Mouse (Mus musculus): ENCODE results near the gene Abca2. TPM values are rescaled to one million over a fixed set of nuclear protein-coding genes. Genes with fewer than 3 reads are reported as not detected.
A peak's percentile ranks its signal among the peaks of the same experiment; 100 is the strongest.

Gene Abca2
- total and polyA plus RNA-seq, 3 experiments: 36.1 to 43.4 (median 41.1) TPM

DNA sequence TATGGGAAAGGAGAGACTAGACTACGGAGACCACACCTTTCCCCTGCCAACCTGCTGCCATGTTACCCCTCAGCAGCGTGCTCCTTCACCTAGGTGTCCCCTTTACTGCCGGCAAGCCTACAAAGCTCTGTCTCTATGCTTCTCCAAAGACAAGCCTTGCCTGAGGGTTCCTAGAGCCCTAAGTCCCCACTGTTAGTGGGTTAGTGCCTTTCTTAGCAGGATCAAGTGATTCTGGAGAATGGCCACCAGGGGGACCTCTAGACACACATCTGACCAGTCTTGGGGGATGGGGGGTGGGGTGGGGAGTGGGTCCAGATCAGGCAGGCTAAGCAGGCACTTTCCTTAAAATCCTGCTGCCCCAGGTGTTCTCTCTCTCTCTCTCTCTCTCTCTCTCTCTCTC lies 6.6 kb upstream of the Abca2 start:
- H3K4me3 ChIP-seq: no peak overlapping the region
- H3K79me2 ChIP-seq (replicated peaks; ENCODE audit: control insufficient read depth, insufficient read depth, low read length): no peaks in the 10 kb centered on the region
- H3K9ac ChIP-seq (ENCODE audit: low read depth, low read length): no peak overlapping the region
- no peaks in the 10 kb centered on the region; the same call in 1 of the 2 replicates for H3K36me3 ChIP-seq (ENCODE audit: control insufficient read depth, insufficient read depth, low read length)
- intact Hi-C loops (cut with DNase I): loop anchor here (10.0 kb wide), 1 partner anchor 133 kb away; the partner anchor contains the start of gene Edf1
- 25% methylated on average over 3 of the region's 3 CpGs for WGBS
- peaks cover 4% of the 10 kb centered on the region; the same call in 1 of the 2 replicates for H3K4me1 ChIP-seq (ENCODE audit: control insufficient read depth, insufficient read depth, low read length)
- peak in 1 of 2 experiments; percentile 32 for DNase-seq
- H3K27me3 ChIP-seq (ENCODE audit: control insufficient read depth, insufficient read depth, low read length): no peaks in the 10 kb centered on the region
- H3K27ac ChIP-seq: no peak overlapping the region
- TF ChIP-seq POLR2A (IDR thresholded peaks at IDR 0.05; ENCODE audit: insufficient read depth, low read depth, low read length) (no peak), CTCF (IDR thresholded peaks at IDR 0.05) (peak; percentile 62)

- Histone ChIP-seq H3K4me1 (ENCODE audit: control insufficient read depth, insufficient read depth, low read length) (no peaks in the 10 kb centered on the region), H3K9ac (ENCODE audit: low read depth, low read length) (no peak within 1 kb of the TSS), H3K4me3 (no peak within 1 kb of the TSS), H3K36me3 (ENCODE audit: control insufficient read depth, insufficient read depth, low read length) (no peaks in the 10 kb centered on the region), H3K27ac (no peak within 1 kb of the TSS), H3K79me2 (replicated peaks; ENCODE audit: control insufficient read depth, insufficient read depth, low read length) (no peaks in the 10 kb centered on the region), H3K27me3 (ENCODE audit: control insufficient read depth, insufficient read depth, low read length) (no peaks in the 10 kb centered on the region)
- intact Hi-C loops (cut with DNase I): loop anchor here (10.0 kb wide), 1 partner anchor 132 kb away; the partner anchor contains the start of gene Edf1
- WGBS: 53% methylated on average over 17 of the region's 17 CpGs
- no peak for TF ChIP-seq CTCF (IDR thresholded peaks at IDR 0.05)
- no peak for TF ChIP-seq EP300 (IDR thresholded peaks at IDR 0.05; ENCODE audit: insufficient read depth, low read depth, low read length)
- no peak for TF ChIP-seq POLR2A (IDR thresholded peaks at IDR 0.05; ENCODE audit: insufficient read depth, low read depth, low read length)
- DNase-seq: peak in 1 of 2 experiments; percentile 34
Observed at GRCm38 (mm10) chr2:25422587-25423410, 5.7 kb upstream of the Abca2 start, which contains the start of gene Fut7. TSS of gene Fut7 (plus strand) at chr2:25423267.

DNA sequence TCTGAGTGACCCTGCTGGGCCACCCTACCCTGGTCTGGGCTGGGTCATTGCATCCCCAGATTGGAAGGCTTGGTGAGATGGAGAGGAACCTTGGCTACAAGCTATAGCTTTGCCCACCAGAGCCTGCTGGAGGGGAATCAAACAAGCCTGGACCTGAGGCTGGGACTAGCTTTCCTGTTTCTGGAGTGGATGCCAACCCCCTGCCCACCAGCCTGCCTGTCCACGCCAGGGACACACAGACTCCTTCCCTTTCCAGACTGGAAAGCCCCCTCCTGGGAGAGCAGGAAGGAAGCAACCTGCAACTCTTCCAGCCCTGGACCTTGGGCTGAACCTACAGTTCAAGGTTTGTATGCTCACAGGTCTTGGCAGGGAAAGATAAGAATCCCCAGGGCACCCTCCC lies 4.9 kb upstream of the Abca2 start:
- intact Hi-C loops (cut with DNase I): loop anchor here (10.0 kb wide), 1 partner anchor 131 kb away; the partner anchor contains the start of gene Edf1
- H3K27me3 ChIP-seq (ENCODE audit: control insufficient read depth, insufficient read depth, low read length): no peaks in the 10 kb centered on the region

GRCm38 (mm10) chr2:25425481-25425880 lies 3.0 kb upstream of the Abca2 start:
- Histone ChIP-seq H3K79me2 (replicated peaks; ENCODE audit: control insufficient read depth, insufficient read depth, low read length) (no peaks in the 10 kb centered on the region), H3K4me3 (no peak overlapping the region), H3K27me3 (ENCODE audit: control insufficient read depth, insufficient read depth, low read length) (no peaks in the 10 kb centered on the region), H3K4me1 (ENCODE audit: control insufficient read depth, insufficient read depth, low read length) (no peaks in the 10 kb centered on the region; the same call in 1 of the 2 replicates), H3K27ac (no peak overlapping the region), H3K36me3 (ENCODE audit: control insufficient read depth, insufficient read depth, low read length) (no peaks in the 10 kb centered on the region), H3K9ac (ENCODE audit: low read depth, low read length) (no peak overlapping the region)
- TF ChIP-seq POLR2A (IDR thresholded peaks at IDR 0.05; ENCODE audit: insufficient read depth, low read depth, low read length) (no peak), CTCF (IDR thresholded peaks at IDR 0.05) (no peak), EP300 (IDR thresholded peaks at IDR 0.05; ENCODE audit: insufficient read depth, low read depth, low read length) (no peak)
- intact Hi-C loops (cut with DNase I): loop anchor here (10.0 kb wide), 1 partner anchor 129 kb away; the partner anchor contains the start of gene Edf1
- 48% methylated on average over 27 of the region's 27 CpGs for WGBS
- no peak for DNase-seq

More for the DNA sequence above, 4.9 kb upstream of the Abca2 start:
- WGBS: 65% methylated on average over 1 of the region's 1 CpGs
- Histone ChIP-seq H3K27ac (no peak overlapping the region), H3K79me2 (replicated peaks; ENCODE audit: control insufficient read depth, insufficient read depth, low read length) (no peaks in the 10 kb centered on the region), H3K36me3 (ENCODE audit: control insufficient read depth, insufficient read depth, low read length) (no peaks in the 10 kb centered on the region), H3K4me1 (ENCODE audit: control insufficient read depth, insufficient read depth, low read length) (no peaks in the 10 kb centered on the region), H3K4me3 (no peak overlapping the region), H3K9ac (ENCODE audit: low read depth, low read length) (no peak overlapping the region)
- no peak for TF ChIP-seq CTCF (IDR thresholded peaks at IDR 0.05)
- TF ChIP-seq EP300 (IDR thresholded peaks at IDR 0.05; ENCODE audit: insufficient read depth, low read depth, low read length): no peak
- TF ChIP-seq POLR2A (IDR thresholded peaks at IDR 0.05; ENCODE audit: insufficient read depth, low read depth, low read length): no peak
- DNase-seq: no peak

GRCm38 (mm10) chr2:25426721-25427191 lies 1.7 kb upstream of the Abca2 start:
- Histone ChIP-seq H3K9ac (ENCODE audit: low read depth, low read length) (no peak overlapping the region), H3K27ac (no peak overlapping the region), H3K4me1 (ENCODE audit: control insufficient read depth, insufficient read depth, low read length) (no peaks in the 10 kb centered on the region; the same call in 1 of the 2 replicates), H3K27me3 (ENCODE audit: control insufficient read depth, insufficient read depth, low read length) (no peaks in the 10 kb centered on the region), H3K36me3 (ENCODE audit: control insufficient read depth, insufficient read depth, low read length) (no peaks in the 10 kb centered on the region), H3K79me2 (replicated peaks; ENCODE audit: control insufficient read depth, insufficient read depth, low read length) (no peaks in the 10 kb centered on the region), H3K4me3 (no peak overlapping the region)
- TF ChIP-seq CTCF (IDR thresholded peaks at IDR 0.05) (peak; percentile 81), EP300 (IDR thresholded peaks at IDR 0.05; ENCODE audit: insufficient read depth, low read depth, low read length) (no peak), POLR2A (IDR thresholded peaks at IDR 0.05; ENCODE audit: insufficient read depth, low read depth, low read length) (no peak)
- DNase-seq: peak; percentile 69 to 75
- intact Hi-C loops (cut with DNase I): loop anchor here (2.0 to 10.0 kb wide), 2 partner anchors 50 to 128 kb away; partner anchors contain the start of gene Edf1
- 26% methylated on average over 5 of the region's 5 CpGs for WGBS

All from heart, adult 2 months (tissue).